Mouse (Mus musculus): ENCODE data around the gene Olfr986. TPM values are rescaled to one million over a fixed set of nuclear protein-coding genes. Genes with fewer than 3 reads are reported as not detected.

Gene Olfr986
- polyA plus RNA-seq, 1 experiment from 2014 or later, result not detected

DNA sequence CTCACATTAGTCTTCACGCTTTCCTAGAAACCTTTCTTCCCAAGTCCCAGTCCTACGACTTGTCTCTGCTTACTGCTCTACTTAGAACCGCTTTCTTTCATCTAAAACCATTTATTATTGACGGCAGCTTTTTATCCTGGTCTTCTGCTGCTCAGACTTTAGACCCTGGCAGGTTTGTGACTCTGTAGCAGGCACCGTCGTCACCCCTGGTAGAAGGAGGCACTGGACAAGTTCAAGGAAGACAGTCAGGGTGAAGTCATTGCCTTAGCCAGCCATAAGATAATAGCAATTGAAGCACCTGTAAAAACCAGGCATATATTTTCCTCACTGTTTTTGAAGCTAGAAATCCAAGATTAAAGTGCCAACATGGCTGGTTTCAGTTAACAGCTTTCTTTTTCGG is 54.5 kb downstream of the Olfr986 start:
- Histone ChIP-seq H3K9me3 (no peaks in the 10 kb centered on the region), H3K27me3 (peaks cover 16% of the 10 kb centered on the region), H3K27ac (no peak overlapping the region), H3K36me3 (no peaks in the 10 kb centered on the region), H3K4me3 (replicated peaks) (no peak overlapping the region), H3K9ac (replicated peaks) (no peak overlapping the region), H3K4me2 (no peak overlapping the region), H3K4me1 (replicated peaks) (peaks cover 9% of the 10 kb centered on the region)
- 83% methylated on average over 7 of the region's 7 CpGs for WGBS
- no peak for ATAC-seq (ENCODE audit: insufficient number of reproducible peaks, insufficient read depth, low FRiP score, low TSS enrichment, low read depth)

Other genes starting within 250 kb of the Olfr986 start
- not detected in 2 replicates for gene Olfr974, start 243.4 kb upstream of the Olfr986 start, polyA plus RNA-seq (2016; fragmentation: Nextera tagmentation; extraction: Ambion mirVana)
- not detected in 2 replicates for gene Olfr975, start 228.9 kb upstream of the Olfr986 start, polyA plus RNA-seq (2016; fragmentation: Nextera tagmentation; extraction: Ambion mirVana)
- gene Olfr976, start 219.8 kb upstream of the Olfr986 start, polyA plus RNA-seq (2016; fragmentation: Nextera tagmentation; extraction: Ambion mirVana), result not detected in 2 replicates
- gene Olfr978, start 188.8 kb upstream of the Olfr986 start, polyA plus RNA-seq (2016; fragmentation: Nextera tagmentation; extraction: Ambion mirVana), result not detected in 2 replicates
- gene Olfr979, start 177.5 kb upstream of the Olfr986 start, polyA plus RNA-seq (2016; fragmentation: Nextera tagmentation; extraction: Ambion mirVana), result not detected in 2 replicates
- not detected in 2 replicates for gene Olfr980, start 171.3 kb upstream of the Olfr986 start, polyA plus RNA-seq (2016; fragmentation: Nextera tagmentation; extraction: Ambion mirVana)
- not detected in 2 replicates for gene Olfr981, start 159.5 kb upstream of the Olfr986 start, polyA plus RNA-seq (2016; fragmentation: Nextera tagmentation; extraction: Ambion mirVana)
- not detected in 2 replicates for gene Olfr982, start 107.1 kb upstream of the Olfr986 start, polyA plus RNA-seq (2016; fragmentation: Nextera tagmentation; extraction: Ambion mirVana)
- gene Olfr983, start 87.3 kb upstream of the Olfr986 start, polyA plus RNA-seq (2016; fragmentation: Nextera tagmentation; extraction: Ambion mirVana), result not detected in 2 replicates
- 0.04 TPM in 1 of 2 replicates, not detected in the other for gene Olfr984, start 66.7 kb upstream of the Olfr986 start, polyA plus RNA-seq (2016; fragmentation: Nextera tagmentation; extraction: Ambion mirVana)
- gene Olfr985, start 50.7 kb upstream of the Olfr986 start, polyA plus RNA-seq (2016; fragmentation: Nextera tagmentation; extraction: Ambion mirVana), result not detected in 2 replicates
- gene Tmem225, start 32.8 kb upstream of the Olfr986 start, polyA plus RNA-seq (2016; fragmentation: Nextera tagmentation; extraction: Ambion mirVana), result not detected in 2 replicates
- gene Zfp202, start 11.4 kb downstream of the Olfr986 start, polyA plus RNA-seq (2016; fragmentation: Nextera tagmentation; extraction: Ambion mirVana), result 7.4 and 8.8 TPM in 2 replicates
- gene Scn3b, start 88.3 kb downstream of the Olfr986 start, polyA plus RNA-seq (2016; fragmentation: Nextera tagmentation; extraction: Ambion mirVana), result 0.65 and 1.5 TPM in 2 replicates